In genomic region chr1:167245180-167245641, GRCm38 (mm10) we compare ENCODE assay signal across 10 mouse cellular contexts. TPM values are rescaled to one million over a fixed set of nuclear protein-coding genes. Genes with fewer than 3 reads are reported as not detected.
A peak's percentile ranks its signal among the peaks of the same experiment; 100 is the strongest.
DNase-seq lines count a peak whose midpoint lies in the region; ATAC-seq and TF ChIP-seq lines count a peak whose summit lies in the region.
"Had no signal": no experiment of that assay in that cellular context is flagged by ENCODE, and none has a peak within 500 bp of the region (broad histone marks: within the 10 kb centered on the region; RNA-seq: fewer than 3 reads in every experiment).

No protein-coding gene starts in this region.

- H3K27me3 ChIP-seq in heart, embryonic 12.5 days (replicated peaks): no peaks in the 10 kb centered on the region
- no peaks in the 10 kb centered on the region for H3K27me3 ChIP-seq in CH12.LX (replicated peaks)
- H3K27me3 ChIP-seq in splenic B cell, adult 2 months (ENCODE audit: control insufficient read depth, insufficient read depth, low read length, poor library complexity, severe bottlenecking): no peaks in the 10 kb centered on the region
- H3K27me3 ChIP-seq in midbrain, embryonic 11.5 days (ENCODE audit: control insufficient read depth, insufficient read depth, low read length): no peaks in the 10 kb centered on the region
- H3K27me3 ChIP-seq: forebrain, embryonic 13.5 days; midbrain, embryonic 13.5 days had no signal

- no peak for TF ChIP-seq RAD21 in CH12.LX (IDR thresholded peaks at IDR 0.05; ENCODE audit: low read depth, low read length)

- H3K36me3 ChIP-seq in heart, embryonic 12.5 days: no peaks in the 10 kb centered on the region
- H3K36me3 ChIP-seq in CH12.LX (replicated peaks in 1 of 2; ENCODE audit: control insufficient read depth in 1 of 2, insufficient read depth in 1 of 2, low read length in 1 of 2): peaks cover 0 to 59% of the 10 kb centered on the region in 2 experiments
- no peaks in the 10 kb centered on the region for H3K36me3 ChIP-seq in splenic B cell, adult 2 months (ENCODE audit: control insufficient read depth, insufficient read depth, low read length, poor library complexity, severe bottlenecking)
- no peaks in the 10 kb centered on the region for H3K36me3 ChIP-seq in midbrain, embryonic 11.5 days (ENCODE audit: control insufficient read depth, insufficient read depth, low read length)
- H3K36me3 ChIP-seq: midbrain, embryonic 13.5 days had no signal

- H3K27ac ChIP-seq in heart, embryonic 12.5 days (ENCODE audit: poor library complexity, severe bottlenecking): peak overlapping the region; percentile 39; the same call in 1 of the 2 replicates
- H3K27ac ChIP-seq in CH12.LX (ENCODE audit: insufficient read depth, low read depth): no peak overlapping the region
- H3K27ac ChIP-seq in midbrain, embryonic 11.5 days (ENCODE audit: low read depth, low read length): no peak overlapping the region
- H3K27ac ChIP-seq: forebrain, embryonic 13.5 days; midbrain, embryonic 13.5 days had no signal

- 53% methylated on average over 9 of the region's 9 CpGs for WGBS in heart, embryonic 12.5 days
- WGBS in midbrain, embryonic 11.5 days: 86% methylated on average over 9 of the region's 9 CpGs

- peaks cover 69% of the 10 kb centered on the region for H3K4me1 ChIP-seq in heart, embryonic 12.5 days (replicated peaks)
- peaks cover 35 to 93% of the 10 kb centered on the region in 2 experiments for H3K4me1 ChIP-seq in CH12.LX (ENCODE audit: control insufficient read depth in 1 of 2, insufficient read depth in 2 of 2)
- peaks cover 32% of the 10 kb centered on the region for H3K4me1 ChIP-seq in midbrain, embryonic 11.5 days (ENCODE audit: control insufficient read depth, insufficient read depth, low read length)

- dilution Hi-C loops in CH12.LX (cut with MboI; ENCODE audit: extremely low pct_ligation_motif_present, extremely low pct_unique_long_range_greater_than_20kb, low sequenced_read_pairs): no loop called here

- peak; percentile 52; the same call in 1 of the 2 replicates for ATAC-seq in heart, embryonic 12.5 days (ENCODE audit: insufficient number of reproducible peaks, low FRiP score)
- peak; percentile 56 to 66 for ATAC-seq in hematopoietic stem cell, adult 5-6 weeks (replicated peaks in 1 of 2; ENCODE audit: insufficient read depth in 1 of 2, low FRiP score in 2 of 2, low TSS enrichment in 1 of 2, low read depth in 1 of 2, poor library complexity in 2 of 2, severe bottlenecking in 2 of 2)
- ATAC-seq in midbrain, embryonic 11.5 days (ENCODE audit: low FRiP score): no peak
- ATAC-seq: forebrain, embryonic 13.5 days; midbrain, embryonic 13.5 days had no signal

- no peak for TF ChIP-seq CTCF in CH12.LX (conservative IDR thresholded peaks at IDR 0.05 in 1 of 2, IDR thresholded peaks at IDR 0.05 in 1 of 2; ENCODE audit: low read depth in 2 of 2, low read length in 2 of 2)

- intact Hi-C loops in heart, postnatal 25 days (cut with DNase I): no loop called here

- H3K79me2 ChIP-seq in CH12.LX (replicated peaks; ENCODE audit: control insufficient read depth, extremely low read depth, insufficient read depth, poor library complexity, severe bottlenecking): peaks cover 99% of the 10 kb centered on the region

- in situ Hi-C loops in CH12.LX (cut with MboI; ENCODE audit: low pct_ligation_motif_present, low pct_unique_long_range_greater_than_20kb, low sequenced_read_pairs): no loop called here

- no peak overlapping the region for H3K4me3 ChIP-seq in heart, embryonic 12.5 days
- H3K4me3 ChIP-seq in CH12.LX (replicated peaks in 1 of 3; ENCODE audit: low read depth in 2 of 3, low read length in 2 of 3, poor library complexity in 1 of 3): no peak overlapping the region
- H3K4me3 ChIP-seq in midbrain, embryonic 11.5 days (ENCODE audit: low read depth, low read length): no peak overlapping the region
- H3K4me3 ChIP-seq: forebrain, embryonic 13.5 days; midbrain, embryonic 13.5 days had no signal

- TF ChIP-seq POLR2A in CH12.LX (IDR thresholded peaks at IDR 0.05; ENCODE audit: low read depth, low read length): no peak

- H3K4me2 ChIP-seq in heart, embryonic 12.5 days: no peak overlapping the region
- no peak overlapping the region for H3K4me2 ChIP-seq in CH12.LX (ENCODE audit: insufficient read depth, low read depth, poor library complexity, severe bottlenecking)
- H3K4me2 ChIP-seq in midbrain, embryonic 11.5 days: no peak overlapping the region
- H3K4me2 ChIP-seq: forebrain, embryonic 13.5 days; midbrain, embryonic 13.5 days had no signal

- no peaks in the 10 kb centered on the region for H3K9me3 ChIP-seq in heart, embryonic 12.5 days (replicated peaks)
- no peaks in the 10 kb centered on the region for H3K9me3 ChIP-seq in CH12.LX (replicated peaks; ENCODE audit: low read length)
- no peaks in the 10 kb centered on the region for H3K9me3 ChIP-seq in midbrain, embryonic 11.5 days (ENCODE audit: control insufficient read depth, low read length)
- H3K9me3 ChIP-seq: forebrain, embryonic 13.5 days; midbrain, embryonic 13.5 days had no signal

- DNase-seq in heart, postnatal 25 days (ENCODE audit: low spot score): no peak
- no peak for DNase-seq in CH12.LX (ENCODE audit: extremely low read depth)
- peak; percentile 75 for DNase-seq in splenic B cell, adult 2 months (ENCODE audit: low read depth, low spot score)
- DNase-seq in midbrain, embryonic 11.5 days (ENCODE audit: low spot score, missing footprints): no peak
- no peak for DNase-seq in left cerebral cortex, adult 18-20 months (ENCODE audit: low spot score in 2 of 2)
- DNase-seq in frontal cortex, postnatal 14 days (ENCODE audit: low spot score in 2 of 2): no peak

- no peak overlapping the region for H3K9ac ChIP-seq in heart, embryonic 12.5 days
- H3K9ac ChIP-seq in CH12.LX (ENCODE audit: insufficient read depth, low read depth): no peak overlapping the region
- H3K9ac ChIP-seq in midbrain, embryonic 11.5 days (ENCODE audit: low read length): no peak overlapping the region
- H3K9ac ChIP-seq: forebrain, embryonic 13.5 days; midbrain, embryonic 13.5 days had no signal

- TF ChIP-seq EP300 in CH12.LX (IDR thresholded peaks at IDR 0.05; ENCODE audit: low read length): 0 out of 2 replicates have a peak, but pooled peaks have one; percentile 17

TF ChIP-seq in CH12.LX, 34 proteins besides CTCF, POLR2A, EP300 and RAD21:
- TF ChIP-seq TCF12 (IDR thresholded peaks at IDR 0.05; ENCODE audit: low read depth, low read length) (peak; percentile 50; the same call in 1 of the 2 replicates), ETS1 (conservative IDR thresholded peaks at IDR 0.05; ENCODE audit: low read depth, low read length) (0 out of 2 replicates have a peak, but pooled peaks have one; percentile 17), NELFE (IDR thresholded peaks at IDR 0.05; ENCODE audit: low read depth, low read length) (no peak), BHLHE40 (IDR thresholded peaks at IDR 0.05; ENCODE audit: low read depth, low read length) (peak; percentile 41; the same call in 1 of the 2 replicates)

RNA-seq across cellular contexts. Expression of gene Uck2, which starts 39.9 kb away (rescaled TPM):
- polyA plus RNA-seq in heart, embryonic 12.5 days (2016; fragmentation: Nextera tagmentation; extraction: Ambion mirVana): 68.9 and 75.3 TPM in 2 replicates
- 10 to 100 TPM; 54.7 to 59.7 TPM for total RNA-seq in heart, postnatal 25 days (2021)
- 235 and 254 TPM in 2 replicates for total RNA-seq in CH12.LX (2012; rRNA removed)
- total RNA-seq in CH12.LX (2014; rRNA removed): 312 and 363 TPM in 2 replicates
- polyA plus RNA-seq in CH12.LX (2012; ENCODE audit: insufficient read length, low read depth): 323 and 392 TPM in 2 replicates
- total RNA-seq in hematopoietic stem cell, adult 5-6 weeks (2017): 145 and 161 TPM in 2 replicates
- polyA plus RNA-seq in midbrain, embryonic 11.5 days (2014; fragmentation: Nextera tagmentation; extraction: Ambion mirVana): 110 and 113 TPM in 2 replicates
- total RNA-seq in left cerebral cortex, adult 18-20 months (2021): 10 to 100 TPM; 29.2 to 39.2 TPM
